Mouse (Mus musculus): ENCODE measurements around the gene Efcab9. TPM values are rescaled to one million over a fixed set of nuclear protein-coding genes. Genes with fewer than 3 reads are reported as not detected.

Gene Efcab9
- polyA plus RNA-seq, 1 experiment = not detected

GRCm38 (mm10) chr11:32538846-32539245, 7.0 kb upstream of the Efcab9 start:
- peaks cover 7% of the 10 kb centered on the region; the same call in 1 of the 2 replicates for H3K4me1 ChIP-seq (ENCODE audit: control insufficient read depth, insufficient read depth, low read length)
- no peaks in the 10 kb centered on the region for H3K36me3 ChIP-seq (ENCODE audit: control insufficient read depth, insufficient read depth, low read length)
- no peak overlapping the region for H3K4me3 ChIP-seq (ENCODE audit: insufficient read depth, low read depth, low read length)
- peak; percentile 32 for DNase-seq
- H3K27me3 ChIP-seq (replicated peaks; ENCODE audit: control insufficient read depth, insufficient read depth, low read length) = no peaks in the 10 kb centered on the region
- TF ChIP-seq CTCF (conservative IDR thresholded peaks at IDR 0.05; ENCODE audit: insufficient read depth, insufficient read length, low read depth, low read length) = no peak
- TF ChIP-seq POLR2A (IDR thresholded peaks at IDR 0.05; ENCODE audit: low read depth, low read length) = no peak
- H3K27ac ChIP-seq (ENCODE audit: insufficient read depth, low read depth, low read length) = peak overlapping the region; percentile 44
- 69% methylated on average over 4 of the region's 4 CpGs for WGBS

GRCm38 (mm10) chr11:32538435-32538834, 6.6 kb upstream of the Efcab9 start:
- peak overlapping the region; percentile 58 for H3K27ac ChIP-seq (ENCODE audit: insufficient read depth, low read depth, low read length)

GRCm38 (mm10) chr11:32536954-32537353, 5.1 kb upstream of the Efcab9 start:
- WGBS = 72% methylated on average over 7 of the region's 7 CpGs
- Histone ChIP-seq H3K27ac (ENCODE audit: insufficient read depth, low read depth, low read length) (no peak overlapping the region), H3K4me1 (ENCODE audit: control insufficient read depth, insufficient read depth, low read length) (peaks cover 5% of the 10 kb centered on the region; the same call in 1 of the 2 replicates), H3K4me3 (ENCODE audit: insufficient read depth, low read depth, low read length) (no peak overlapping the region), H3K27me3 (replicated peaks; ENCODE audit: control insufficient read depth, insufficient read depth, low read length) (no peaks in the 10 kb centered on the region), H3K36me3 (ENCODE audit: control insufficient read depth, insufficient read depth, low read length) (no peaks in the 10 kb centered on the region)
- no peak for TF ChIP-seq CTCF (conservative IDR thresholded peaks at IDR 0.05; ENCODE audit: insufficient read depth, insufficient read length, low read depth, low read length)
- no peak for TF ChIP-seq POLR2A (IDR thresholded peaks at IDR 0.05; ENCODE audit: low read depth, low read length)
- DNase-seq = no peak

More at GRCm38 (mm10) chr11:32538435-32538834, 6.6 kb upstream of the Efcab9 start:
- peaks cover 7% of the 10 kb centered on the region; the same call in 1 of the 2 replicates for H3K4me1 ChIP-seq (ENCODE audit: control insufficient read depth, insufficient read depth, low read length)
- H3K36me3 ChIP-seq (ENCODE audit: control insufficient read depth, insufficient read depth, low read length) = no peaks in the 10 kb centered on the region
- no peak overlapping the region for H3K4me3 ChIP-seq (ENCODE audit: insufficient read depth, low read depth, low read length)
- 57% methylated on average over 6 of the region's 6 CpGs for WGBS
- no peaks in the 10 kb centered on the region for H3K27me3 ChIP-seq (replicated peaks; ENCODE audit: control insufficient read depth, insufficient read depth, low read length)
- DNase-seq = peak; percentile 80
- TF ChIP-seq CTCF (conservative IDR thresholded peaks at IDR 0.05; ENCODE audit: insufficient read depth, insufficient read length, low read depth, low read length) (no peak), POLR2A (IDR thresholded peaks at IDR 0.05; ENCODE audit: low read depth, low read length) (no peak)

- TF ChIP-seq CTCF (conservative IDR thresholded peaks at IDR 0.05; ENCODE audit: insufficient read depth, insufficient read length, low read depth, low read length) (no peak), POLR2A (IDR thresholded peaks at IDR 0.05; ENCODE audit: low read depth, low read length) (no peak)
- no peaks in the 10 kb centered on the region for H3K36me3 ChIP-seq (ENCODE audit: control insufficient read depth, insufficient read depth, low read length)
- no peak overlapping the region for H3K4me3 ChIP-seq (ENCODE audit: insufficient read depth, low read depth, low read length)
- WGBS = 95% methylated on average over 4 of the region's 4 CpGs
- H3K27ac ChIP-seq (ENCODE audit: insufficient read depth, low read depth, low read length) = no peak overlapping the region
- H3K27me3 ChIP-seq (replicated peaks; ENCODE audit: control insufficient read depth, insufficient read depth, low read length) = no peaks in the 10 kb centered on the region
- DNase-seq = no peak
- peaks cover 5% of the 10 kb centered on the region; the same call in 1 of the 2 replicates for H3K4me1 ChIP-seq (ENCODE audit: control insufficient read depth, insufficient read depth, low read length)
Observed at GRCm38 (mm10) chr11:32535646-32536045, 3.8 kb upstream of the Efcab9 start.

GRCm38 (mm10) chr11:32534453-32535075, 2.7 kb upstream of the Efcab9 start:
- H3K27ac ChIP-seq (ENCODE audit: insufficient read depth, low read depth, low read length) = no peak overlapping the region
- DNase-seq = no peak
- H3K27me3 ChIP-seq (replicated peaks; ENCODE audit: control insufficient read depth, insufficient read depth, low read length) = no peaks in the 10 kb centered on the region
- H3K36me3 ChIP-seq (ENCODE audit: control insufficient read depth, insufficient read depth, low read length) = no peaks in the 10 kb centered on the region
- peak overlapping the region; percentile 81; the same call in 1 of the 2 replicates for H3K4me3 ChIP-seq (ENCODE audit: insufficient read depth, low read depth, low read length)
- TF ChIP-seq CTCF (conservative IDR thresholded peaks at IDR 0.05; ENCODE audit: insufficient read depth, insufficient read length, low read depth, low read length) (no peak), POLR2A (IDR thresholded peaks at IDR 0.05; ENCODE audit: low read depth, low read length) (no peak)
- peaks cover 5% of the 10 kb centered on the region; the same call in 1 of the 2 replicates for H3K4me1 ChIP-seq (ENCODE audit: control insufficient read depth, insufficient read depth, low read length)
- 65% methylated on average over 7 of the region's 7 CpGs for WGBS

GRCm38 (mm10) chr11:32533482-32534261, 1.8 kb upstream of the Efcab9 start:
- Histone ChIP-seq H3K27ac (ENCODE audit: insufficient read depth, low read depth, low read length) (peak overlapping the region; percentile 53), H3K27me3 (replicated peaks; ENCODE audit: control insufficient read depth, insufficient read depth, low read length) (no peaks in the 10 kb centered on the region)
- peak; percentile 59 for DNase-seq

More at GRCm38 (mm10) chr11:32533482-32534261, 1.8 kb upstream of the Efcab9 start:
- Histone ChIP-seq H3K36me3 (ENCODE audit: control insufficient read depth, insufficient read depth, low read length) (no peaks in the 10 kb centered on the region), H3K4me3 (ENCODE audit: insufficient read depth, low read depth, low read length) (peak overlapping the region; percentile 81), H3K4me1 (ENCODE audit: control insufficient read depth, insufficient read depth, low read length) (no peaks in the 10 kb centered on the region)
- TF ChIP-seq POLR2A (IDR thresholded peaks at IDR 0.05; ENCODE audit: low read depth, low read length) = no peak
- TF ChIP-seq CTCF (conservative IDR thresholded peaks at IDR 0.05; ENCODE audit: insufficient read depth, insufficient read length, low read depth, low read length) = no peak
- 6% methylated on average over 24 of the region's 24 CpGs for WGBS

All from kidney, adult 2 months (tissue).